Mouse (Mus musculus) spleen, postnatal 14 days (tissue): ENCODE data around the gene Acad11.

Source experiments
- DNase-seq, 2 experiments: peaks; one replicate each; pipeline ENCODE4 v3.0.0; 2021 to 2022; ENCODE audit warnings: low spot score in 2 of 2

The Acad11 gene

DNA sequence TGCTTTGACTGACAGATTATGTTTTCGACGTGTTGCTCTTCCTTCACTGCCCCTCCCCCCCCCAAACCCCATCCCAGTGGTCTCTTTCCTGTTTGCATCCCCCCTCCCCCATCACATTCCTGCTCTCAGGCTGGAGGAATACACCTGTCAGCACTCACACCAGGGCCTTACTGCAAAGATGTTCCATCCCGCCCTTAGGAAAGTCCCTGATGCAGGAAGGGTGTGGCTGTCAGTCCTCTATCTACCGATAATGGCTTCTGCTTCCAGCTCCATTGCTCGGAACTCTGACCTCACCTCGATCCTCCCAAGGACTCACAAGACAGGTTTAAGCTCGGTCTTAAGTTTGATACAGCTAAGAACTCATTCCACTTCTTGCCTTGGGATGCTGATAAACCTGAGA is 83.5 kb downstream of the Acad11 start:
- DNase-seq = no peak

DNA sequence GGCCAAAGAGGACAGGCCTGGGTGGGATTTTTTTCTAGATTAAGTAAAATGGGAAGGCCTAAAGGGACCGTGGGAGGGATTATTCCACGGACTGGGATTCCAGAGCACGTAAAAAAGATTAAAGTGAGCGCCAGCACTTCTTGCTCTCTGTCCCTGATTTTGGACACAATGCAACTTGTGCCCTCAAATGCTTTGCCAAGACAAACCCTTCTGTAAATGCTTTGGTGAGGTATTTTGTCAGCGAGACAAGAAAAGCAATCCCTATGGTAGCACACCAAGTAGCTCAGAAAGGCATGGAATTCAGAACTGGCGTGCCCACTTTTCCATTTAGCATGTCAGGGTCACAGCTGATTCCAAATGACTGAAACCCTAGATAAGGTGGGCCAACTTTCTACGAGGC is 85.8 kb downstream of the Acad11 start:
- no peak for DNase-seq

- DNase-seq = no peak
Observed at GRCm38 (mm10) chr9:104152121-104152520, 88.9 kb downstream of the Acad11 start.

- no peak for DNase-seq
Observed at GRCm38 (mm10) chr9:104155100-104155715, 92.0 kb downstream of the Acad11 start.

DNA sequence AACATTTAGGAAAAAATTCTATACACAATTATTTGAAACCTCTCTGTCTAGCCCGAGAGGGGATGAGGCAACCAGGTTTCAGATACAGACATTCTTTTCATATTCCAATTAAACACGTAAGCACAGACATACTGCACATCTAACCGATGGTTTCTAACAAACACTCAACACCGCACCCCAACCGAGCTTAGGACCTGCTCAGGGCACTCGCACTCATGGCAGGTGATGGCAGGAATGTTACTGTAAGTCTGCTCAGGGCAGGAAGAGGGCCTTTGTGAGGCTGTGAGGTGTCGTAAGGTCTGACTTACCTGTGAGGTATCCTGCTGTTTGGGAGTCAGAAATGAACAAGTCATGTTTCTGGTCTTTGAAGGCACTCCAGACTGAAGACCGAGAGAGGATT is 93.3 kb downstream of the Acad11 start:
- no peak for DNase-seq

DNA sequence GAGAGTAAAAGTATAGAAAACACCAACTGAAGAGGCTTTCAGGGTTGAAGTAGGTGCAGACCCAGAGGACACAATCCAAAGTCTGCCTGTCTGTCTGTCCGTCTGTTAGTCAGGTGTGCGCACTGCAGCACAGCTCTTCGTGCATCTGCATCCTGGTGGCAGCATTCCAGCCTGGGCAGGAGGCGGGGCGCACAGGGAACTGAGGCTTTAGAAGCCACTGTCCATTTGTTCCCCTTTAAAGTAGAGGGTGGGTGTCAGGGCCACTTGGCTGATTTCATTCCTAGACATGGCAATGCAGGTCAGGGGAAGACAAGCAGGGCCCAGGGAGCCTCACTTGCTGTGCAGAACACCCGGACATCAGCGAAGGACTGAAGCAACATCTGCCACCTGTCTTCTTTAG is 94.1 kb downstream of the Acad11 start:
- DNase-seq = no peak

DNA sequence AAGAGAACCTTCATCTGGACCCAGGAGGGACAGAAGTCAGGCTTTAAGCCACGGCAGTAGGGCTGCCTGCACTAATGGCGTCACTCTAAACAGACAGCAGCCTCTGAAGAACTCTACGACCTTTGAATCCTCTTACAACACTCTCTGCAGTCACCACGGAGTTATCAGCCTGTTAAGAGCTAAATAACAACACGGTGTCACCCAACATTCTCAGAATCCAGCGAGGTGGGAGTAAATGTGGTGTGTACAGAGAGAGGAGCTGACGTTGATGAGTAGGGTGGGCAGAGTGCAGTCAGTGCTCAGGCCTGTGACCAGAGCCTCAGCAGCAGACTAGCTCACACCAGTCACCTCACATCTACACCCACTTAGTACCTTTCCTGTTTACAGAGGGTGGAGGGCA is 97.9 kb downstream of the Acad11 start:
- DNase-seq = no peak

- no peak for DNase-seq
Observed at GRCm38 (mm10) chr9:104164194-104164593, 101.0 kb downstream of the Acad11 start.

GRCm38 (mm10) chr9:104165926-104166325 is 102.7 kb downstream of the Acad11 start:
- DNase-seq = no peak

GRCm38 (mm10) chr9:104169986-104170385 is 106.8 kb downstream of the Acad11 start:
- DNase-seq = no peak

- no peak for DNase-seq
Observed at GRCm38 (mm10) chr9:104171651-104172050, 108.5 kb downstream of the Acad11 start.

DNA sequence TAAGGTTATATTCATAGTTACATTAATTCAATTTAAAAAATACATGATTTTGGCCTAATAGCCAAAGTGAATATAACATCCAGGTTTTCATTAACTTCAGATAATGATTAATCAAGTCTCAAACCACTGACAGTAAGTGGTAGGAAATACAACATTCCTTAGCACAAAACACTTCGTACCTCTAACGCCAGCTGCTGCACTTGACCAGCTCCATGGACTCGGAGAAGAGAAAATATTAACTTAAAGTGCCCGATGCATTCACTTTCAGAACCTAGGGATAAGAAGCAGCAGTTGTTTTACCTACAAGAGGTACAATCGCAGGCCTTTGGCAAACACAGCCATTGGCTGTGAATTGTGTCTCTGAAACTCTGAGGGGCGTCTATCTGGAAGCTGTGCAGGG is 109.2 kb downstream of the Acad11 start:
- no peak for DNase-seq
